Mouse (Mus musculus) right cerebral cortex, adult 18-20 months (tissue): ENCODE measurements at regions not wholly inside any gene's neighbourhood (a gene's known extent, or its start where the extent isn't known, plus 50 kb on each side); places are given as distances from the start of the nearest gene placed in this dataset.

ENCODE experiments used
- DNase-seq: peaks from one replicate; pipeline ENCODE4 v3.0.0; 2022; ENCODE audit warnings: mixed read lengths

DNA sequence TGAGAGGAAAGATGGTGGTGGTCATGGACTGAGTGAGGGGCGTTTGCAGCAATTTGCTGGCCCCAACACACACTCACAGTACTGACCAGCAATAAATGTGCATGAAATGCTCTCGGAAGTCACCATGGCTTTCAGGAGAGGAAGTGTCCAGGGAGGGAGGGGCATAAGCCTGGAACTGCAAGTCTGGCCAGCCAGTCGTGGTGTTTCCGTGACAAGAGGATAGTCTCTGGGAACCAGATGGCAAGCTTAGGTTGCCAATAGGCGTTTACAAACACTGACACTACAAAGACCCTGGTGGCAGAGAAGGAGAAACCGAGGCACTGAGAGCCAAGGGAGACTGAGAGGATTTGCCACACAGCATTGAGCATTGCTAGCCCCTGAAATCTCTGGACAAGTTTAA lies 132.3 kb upstream of the 1600014C23Rik start:
- no peak for DNase-seq

DNA sequence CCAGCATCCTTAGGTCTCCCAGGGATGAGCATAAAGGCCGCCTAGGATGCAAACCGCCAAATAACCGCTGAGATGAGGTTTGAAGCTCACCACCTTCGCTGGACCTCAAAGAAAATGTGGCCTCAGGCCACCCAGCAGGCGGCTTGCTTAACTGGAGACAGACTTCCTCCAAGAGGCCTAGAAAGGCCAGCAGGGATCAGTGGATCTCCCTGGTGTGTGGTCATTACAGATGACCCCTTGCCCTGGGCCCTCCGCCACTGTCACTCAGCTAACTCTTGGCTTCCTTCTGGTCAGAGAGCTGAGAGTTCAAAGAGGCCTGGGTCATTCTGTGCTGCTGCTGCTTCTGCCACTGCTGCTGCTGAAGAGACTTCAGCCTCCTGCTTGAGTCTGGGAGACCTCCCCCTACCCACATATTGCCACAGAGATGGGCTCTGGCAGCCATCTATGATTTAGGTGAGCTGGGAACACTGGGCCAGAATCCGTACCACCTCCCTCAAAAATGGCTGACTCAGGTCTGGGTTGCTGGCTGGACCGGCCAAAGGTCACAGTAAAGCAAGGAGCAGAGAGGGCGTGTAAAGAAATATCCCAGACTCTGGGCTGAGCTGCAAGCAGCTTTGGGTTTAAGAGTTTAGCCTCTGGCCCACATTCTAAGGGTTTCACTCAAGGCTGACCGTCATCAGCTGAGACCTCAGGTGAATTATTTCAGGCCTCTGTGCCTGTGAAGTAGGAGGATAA lies 130.0 kb upstream of the 1600014C23Rik start:
- no peak for DNase-seq

DNA sequence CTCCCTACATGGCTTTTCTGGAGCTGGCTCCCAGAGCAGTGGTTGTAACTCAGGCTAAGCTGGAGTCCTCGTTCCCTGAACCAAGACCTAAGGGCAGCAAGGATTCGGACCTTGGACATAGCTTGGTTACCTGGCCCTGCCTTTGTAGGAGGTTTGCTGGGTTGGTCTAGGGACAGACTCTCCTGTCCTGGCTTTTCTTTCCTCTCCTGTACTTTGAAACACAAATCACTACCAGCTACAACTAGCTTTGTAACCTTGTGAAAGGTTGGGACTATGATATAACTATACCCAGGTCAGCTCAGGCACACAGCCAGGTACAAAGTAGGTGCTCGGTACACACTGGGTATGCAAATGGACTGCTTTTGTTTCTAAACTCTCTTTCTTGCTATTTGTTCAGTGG lies 129.4 kb upstream of the 1600014C23Rik start:
- DNase-seq = no peak

DNA sequence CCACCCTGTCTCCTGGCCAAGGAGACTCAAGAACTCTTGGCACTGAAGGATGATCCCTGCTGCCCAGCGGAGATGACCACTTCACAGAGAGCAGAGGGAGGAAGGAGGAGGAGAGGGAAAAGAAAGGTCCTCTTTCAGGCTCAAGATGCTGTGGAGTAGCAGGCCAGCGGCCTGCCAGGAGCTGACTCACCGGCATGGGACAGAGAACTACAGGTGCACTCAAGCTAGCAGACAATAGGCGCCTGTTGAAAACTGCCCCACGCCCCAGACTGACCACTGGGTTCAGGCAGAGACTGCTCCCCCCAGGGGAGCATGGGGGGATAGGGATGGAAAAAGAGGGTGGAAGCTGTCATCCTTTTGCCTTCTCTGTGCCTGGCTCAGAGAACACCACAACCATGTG lies 125.8 kb upstream of the 1600014C23Rik start:
- DNase-seq = no peak

DNA sequence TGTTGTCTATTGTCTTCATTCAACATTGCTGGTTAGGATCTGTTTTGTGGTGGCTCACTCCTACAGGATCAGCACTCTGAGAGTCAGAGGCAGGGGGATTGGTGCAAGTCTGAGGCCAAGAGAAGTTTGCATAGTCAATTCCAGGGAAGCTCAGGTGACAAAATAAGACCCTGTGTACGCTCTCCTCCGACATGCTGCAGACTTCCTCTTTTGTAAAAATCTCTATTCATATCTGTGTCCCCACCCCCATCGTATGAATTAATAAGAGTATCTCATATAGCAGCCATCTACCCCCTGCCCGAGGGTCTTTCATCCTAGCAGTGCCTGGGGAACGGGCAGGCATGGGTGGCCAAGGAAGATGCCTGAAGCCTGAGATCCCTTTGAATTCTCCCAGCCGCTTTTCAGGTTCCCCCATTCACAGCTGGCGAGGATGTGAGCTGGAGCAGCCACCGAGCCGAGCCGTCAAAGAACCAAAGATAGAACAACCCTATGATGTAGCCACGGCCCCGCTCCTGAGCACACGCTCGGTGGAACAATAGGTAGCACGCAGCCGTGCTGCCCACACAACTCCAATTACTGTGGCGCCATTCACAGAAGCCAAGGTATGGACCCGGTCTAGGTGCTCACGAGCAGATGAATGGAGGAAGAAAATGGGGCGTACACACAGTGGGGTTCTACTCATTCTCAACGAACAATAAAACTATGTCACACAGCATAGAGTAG lies 120.4 kb upstream of the 1600014C23Rik start:
- DNase-seq = no peak

DNA sequence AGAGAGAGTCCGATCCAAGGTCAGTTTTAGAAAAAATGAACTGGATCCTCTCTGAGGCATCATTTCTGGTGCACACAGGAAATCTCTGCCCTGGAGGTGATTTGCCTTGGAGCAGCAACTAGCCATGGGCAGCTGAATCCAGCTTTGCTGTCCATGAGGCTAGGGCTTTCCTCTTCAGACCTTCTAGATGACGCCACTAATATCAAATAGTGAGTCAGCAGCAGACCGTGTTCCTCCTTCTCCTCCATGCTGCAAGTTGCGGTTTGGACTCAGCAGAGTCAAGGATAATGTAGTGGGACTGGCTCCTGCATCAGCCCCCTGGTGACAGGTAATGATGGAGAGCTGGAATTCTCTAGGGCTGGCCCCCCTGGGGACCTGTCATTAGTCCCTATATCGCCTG lies 118.8 kb upstream of the 1600014C23Rik start:
- DNase-seq = no peak

DNA sequence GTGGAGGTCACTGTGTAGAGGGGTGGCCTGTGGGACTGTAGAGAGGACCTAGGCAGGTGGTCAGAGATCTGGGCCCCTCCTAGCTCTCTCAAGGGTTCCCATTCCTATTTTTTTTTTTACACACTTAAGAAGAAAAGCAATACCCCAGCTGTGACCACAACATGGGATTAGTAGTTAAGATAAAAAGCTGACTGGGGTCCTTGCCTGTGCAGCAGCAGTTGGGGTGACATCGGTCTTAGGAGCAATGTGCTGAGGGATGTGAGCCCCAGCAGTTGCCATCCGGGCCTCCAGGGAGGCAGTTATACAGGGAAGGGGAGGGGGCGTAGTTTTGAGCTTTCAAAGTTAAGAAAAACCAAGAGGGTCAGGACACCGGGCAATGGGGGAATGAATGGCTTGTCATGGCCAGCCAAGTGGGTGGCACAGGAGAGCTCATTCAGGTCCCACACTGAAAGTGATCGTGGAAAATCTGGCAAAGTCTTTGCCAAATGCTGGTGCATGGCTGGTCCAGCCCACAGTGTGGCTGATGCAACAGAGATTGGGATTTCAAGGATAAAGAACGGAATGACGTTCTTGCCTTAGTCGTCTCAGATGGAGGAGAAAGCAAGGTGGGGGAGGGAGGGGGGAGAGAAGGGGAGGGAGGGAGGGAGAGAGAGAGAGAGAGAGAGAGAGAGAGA lies 118.2 kb upstream of the 1600014C23Rik start:
- no peak for DNase-seq

DNA sequence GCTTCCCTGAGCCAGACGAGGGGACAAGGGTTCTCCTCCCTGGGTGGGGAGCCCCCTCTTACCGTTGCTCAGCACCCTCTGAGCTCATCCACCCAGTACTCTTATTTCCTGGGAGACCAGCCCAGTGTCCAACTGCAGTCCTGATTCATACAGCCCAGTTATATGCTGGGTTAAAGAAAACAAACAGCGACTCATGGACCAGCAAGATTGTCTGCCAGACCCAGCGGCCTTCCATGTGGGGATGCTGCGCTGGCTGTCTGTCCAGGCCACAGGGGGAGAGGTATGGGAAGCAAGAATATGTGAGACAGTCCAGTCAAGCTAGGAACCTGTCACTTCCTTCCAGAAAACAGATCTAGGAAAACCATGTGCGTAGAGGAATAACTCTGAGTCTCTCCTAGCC lies 117.3 kb upstream of the 1600014C23Rik start:
- no peak for DNase-seq

DNA sequence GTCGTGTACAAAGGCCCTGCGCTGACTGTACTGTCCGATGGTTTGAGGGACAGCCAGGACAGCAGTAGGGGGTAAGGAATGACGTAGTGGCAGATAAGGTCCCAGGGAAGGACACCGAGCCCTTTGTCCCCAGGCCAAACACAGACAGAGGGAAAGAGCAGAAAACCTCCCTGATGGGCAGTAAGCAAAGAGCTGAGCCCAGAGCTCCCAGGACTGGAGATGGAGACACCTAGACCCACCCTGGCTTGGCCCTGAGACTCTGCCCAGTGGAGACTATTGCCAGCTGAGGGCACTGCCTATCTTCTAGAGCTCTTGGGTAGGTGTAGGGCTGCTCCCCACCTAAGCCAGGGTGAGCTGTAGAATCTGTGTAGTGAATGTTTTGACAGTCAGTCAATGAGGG lies 116.5 kb upstream of the 1600014C23Rik start:
- no peak for DNase-seq

DNA sequence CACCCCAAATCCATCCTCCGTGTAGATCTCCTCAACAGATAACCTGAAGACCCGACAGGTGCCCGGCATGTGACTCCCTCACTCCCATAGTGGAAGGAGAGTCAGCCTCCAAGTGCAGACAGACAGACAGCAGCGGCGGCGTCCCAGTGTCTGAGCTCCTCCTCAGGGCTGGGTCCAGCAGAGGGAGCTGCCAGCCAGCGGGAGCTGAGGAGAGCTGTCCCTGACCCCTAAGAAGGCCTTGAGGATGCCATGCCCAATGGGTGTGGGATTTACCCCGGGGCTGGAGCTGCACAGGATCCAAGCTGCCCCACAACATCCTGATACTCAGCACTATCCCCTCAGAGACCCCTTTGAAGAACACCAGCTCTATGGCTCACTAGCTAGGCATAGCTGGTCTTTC lies 115.0 kb upstream of the 1600014C23Rik start:
- no peak for DNase-seq

DNA sequence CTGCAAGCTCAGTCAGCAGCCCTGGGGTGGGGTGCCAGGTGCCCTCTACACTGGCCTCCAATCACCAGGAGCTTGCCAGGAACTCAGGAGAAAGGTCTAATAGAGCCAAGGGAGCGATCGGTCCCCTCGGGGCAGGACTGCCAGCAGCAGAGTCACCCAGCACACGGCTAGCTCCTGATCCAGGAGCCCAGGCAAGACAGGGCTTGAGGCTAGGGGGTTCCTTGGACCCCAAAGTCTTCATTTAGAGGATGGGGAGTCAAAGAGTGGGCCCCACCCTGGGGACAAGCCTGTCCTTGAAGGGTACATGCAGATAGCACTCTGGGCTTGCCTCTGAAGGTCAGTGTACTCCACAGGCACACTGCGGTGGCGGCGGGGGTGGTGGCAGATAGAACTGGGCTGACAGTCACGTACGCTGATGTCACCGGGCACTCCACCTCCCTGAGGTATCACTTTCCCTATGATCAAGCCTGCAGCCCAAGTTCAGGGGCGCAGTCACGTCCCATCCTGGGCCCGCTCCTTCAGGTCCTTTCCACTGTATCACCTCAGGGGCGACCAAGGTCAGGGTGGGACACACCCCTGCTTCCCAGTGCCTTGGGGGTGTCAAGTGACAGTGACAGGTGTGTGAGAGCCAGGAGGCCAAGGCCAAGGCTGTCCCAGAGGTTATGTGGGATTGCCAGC lies 114.2 kb upstream of the 1600014C23Rik start:
- no peak for DNase-seq

DNA sequence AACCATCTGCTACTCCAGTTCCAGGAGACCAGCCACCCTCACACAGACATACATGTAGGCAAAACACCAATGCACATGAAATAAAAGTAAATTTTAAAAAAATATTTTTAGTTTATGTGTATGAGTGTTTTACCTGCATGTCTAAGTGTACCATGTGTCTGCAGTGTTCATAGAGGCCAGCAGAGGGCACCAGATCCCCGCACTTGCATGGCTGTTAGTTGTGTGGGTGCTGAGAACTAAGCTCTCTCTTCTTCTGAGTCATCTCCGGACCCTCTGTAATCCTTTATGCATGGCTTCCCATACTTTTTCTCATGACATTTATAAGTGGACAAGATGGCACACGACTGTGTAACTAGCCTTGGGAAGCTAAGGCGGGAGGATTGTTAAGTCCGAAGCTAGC lies 112.2 kb upstream of the 1600014C23Rik start:
- DNase-seq = no peak

DNA sequence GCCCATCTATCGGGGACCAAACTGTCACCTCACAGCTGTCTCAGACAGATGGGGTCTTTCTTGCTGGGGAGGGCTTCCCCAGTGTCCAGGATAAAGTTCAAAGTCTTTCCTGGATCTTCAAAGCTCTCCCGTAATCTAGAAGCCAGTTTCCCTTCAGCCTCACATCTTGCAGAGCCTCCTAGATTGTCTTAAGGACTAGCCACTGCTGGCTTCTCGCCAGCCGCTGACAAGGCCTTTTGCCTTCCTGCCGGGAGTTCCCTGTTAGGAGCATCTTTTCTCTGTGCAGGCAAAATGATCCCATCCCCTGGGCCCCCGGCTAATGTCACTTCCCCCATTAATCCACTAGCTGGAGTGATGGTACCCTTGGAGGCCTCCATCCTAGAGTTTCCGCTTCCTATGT lies 103.1 kb upstream of the 1600014C23Rik start:
- no peak for DNase-seq

DNA sequence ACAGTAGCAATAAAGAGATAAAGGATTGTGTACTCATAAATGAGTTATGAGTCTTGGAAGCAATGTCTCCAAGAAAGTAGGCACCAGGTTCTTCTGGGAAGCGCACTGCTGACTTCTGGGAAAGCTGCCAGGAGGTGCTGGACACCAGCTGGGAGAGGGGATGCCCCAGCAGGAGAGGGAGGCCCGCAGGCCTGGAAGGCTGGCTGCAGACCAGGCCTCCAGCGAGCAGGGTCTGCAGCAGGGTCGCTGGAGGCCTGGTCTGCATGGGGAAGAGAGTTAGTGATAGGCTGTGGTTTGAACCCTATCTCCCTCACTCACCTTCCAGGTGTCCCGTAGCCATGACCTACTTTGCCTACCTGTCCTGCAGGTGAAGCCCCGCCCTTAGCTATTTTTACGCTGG lies 102.6 kb upstream of the 1600014C23Rik start:
- DNase-seq = no peak

DNA sequence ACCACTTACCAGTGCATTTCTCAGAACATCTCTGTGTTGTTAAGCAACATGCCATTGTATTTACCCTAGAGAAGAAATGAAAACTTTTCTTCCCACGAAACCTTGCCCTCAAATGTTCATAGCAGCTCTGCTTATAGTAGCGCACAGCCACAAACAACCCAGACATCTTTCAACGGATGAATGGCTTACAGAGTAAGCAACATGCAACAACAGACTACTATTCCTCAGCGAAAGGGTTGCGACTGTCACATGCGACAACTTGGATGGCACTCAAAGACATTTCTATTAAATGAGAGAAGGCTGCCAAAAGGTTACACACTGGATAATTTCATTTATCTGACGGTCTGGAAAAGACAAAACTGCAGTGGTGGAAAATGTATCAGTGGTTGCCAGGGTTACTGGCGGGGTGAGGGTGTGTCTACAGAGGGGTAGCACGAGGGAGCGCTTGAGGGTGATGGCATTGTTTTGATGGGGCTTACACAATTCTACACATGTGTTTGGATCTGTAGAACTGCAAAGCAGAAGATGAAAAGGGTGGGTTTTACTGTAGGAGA lies 101.0 kb upstream of the 1600014C23Rik start:
- DNase-seq = no peak

DNA sequence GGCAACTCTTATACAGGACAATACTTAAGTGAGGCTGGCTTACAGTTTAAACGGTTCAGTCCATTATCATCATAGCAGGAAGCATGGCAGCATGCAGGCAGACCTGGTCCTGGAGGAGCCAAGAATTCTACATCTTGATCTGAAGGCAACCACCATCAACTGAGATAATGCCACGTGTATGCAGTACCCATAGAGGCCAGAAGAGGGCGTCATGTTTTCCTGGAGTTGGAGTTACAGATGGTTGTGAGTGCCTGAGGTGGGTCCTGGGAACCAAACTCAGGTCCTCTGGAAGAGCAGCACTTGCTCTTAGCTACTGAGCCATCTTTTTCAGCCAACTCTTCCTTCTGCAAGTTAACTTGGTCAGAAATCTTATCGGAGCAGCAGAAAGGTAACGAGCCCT lies 96.7 kb upstream of the 1600014C23Rik start:
- DNase-seq = no peak

DNA sequence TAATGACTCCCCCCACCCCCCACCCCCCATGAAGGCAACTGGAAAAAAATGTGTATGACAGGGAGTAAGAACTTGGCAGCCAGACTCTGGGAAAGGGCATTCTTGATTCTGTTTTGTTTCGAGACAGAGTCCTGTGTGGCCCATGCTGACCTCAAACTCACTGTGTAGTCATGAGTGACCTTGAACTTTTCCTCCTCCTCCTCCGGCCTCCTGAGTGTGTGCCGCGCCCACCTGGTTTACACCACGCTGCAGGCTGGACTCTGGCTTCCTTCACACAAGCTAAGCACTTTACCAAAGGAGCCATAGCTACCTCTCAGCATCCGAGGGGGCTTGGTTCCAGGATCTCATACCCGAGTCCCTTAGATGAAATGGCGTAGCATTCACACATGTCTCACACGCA lies 95.9 kb upstream of the 1600014C23Rik start:
- DNase-seq = no peak

DNA sequence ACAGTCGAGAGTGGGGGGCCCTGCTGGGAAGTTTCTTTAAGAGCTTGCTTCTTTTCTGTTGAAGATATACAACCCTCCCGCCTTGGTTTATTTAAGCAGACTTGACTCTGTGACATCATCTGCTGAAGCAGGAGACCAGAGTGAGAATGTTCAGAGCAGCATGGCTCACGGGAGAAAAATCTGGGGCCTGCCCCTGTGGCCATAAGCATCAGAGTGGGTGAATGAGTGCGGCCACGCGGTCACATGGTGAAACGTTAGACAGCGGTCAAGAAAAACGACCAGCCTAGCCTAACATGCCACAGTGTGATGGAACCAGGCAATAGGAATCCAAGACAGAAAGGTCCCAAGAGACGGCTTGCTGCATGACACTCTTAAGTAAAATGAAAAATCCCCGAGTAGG lies 95.2 kb upstream of the 1600014C23Rik start:
- no peak for DNase-seq

DNA sequence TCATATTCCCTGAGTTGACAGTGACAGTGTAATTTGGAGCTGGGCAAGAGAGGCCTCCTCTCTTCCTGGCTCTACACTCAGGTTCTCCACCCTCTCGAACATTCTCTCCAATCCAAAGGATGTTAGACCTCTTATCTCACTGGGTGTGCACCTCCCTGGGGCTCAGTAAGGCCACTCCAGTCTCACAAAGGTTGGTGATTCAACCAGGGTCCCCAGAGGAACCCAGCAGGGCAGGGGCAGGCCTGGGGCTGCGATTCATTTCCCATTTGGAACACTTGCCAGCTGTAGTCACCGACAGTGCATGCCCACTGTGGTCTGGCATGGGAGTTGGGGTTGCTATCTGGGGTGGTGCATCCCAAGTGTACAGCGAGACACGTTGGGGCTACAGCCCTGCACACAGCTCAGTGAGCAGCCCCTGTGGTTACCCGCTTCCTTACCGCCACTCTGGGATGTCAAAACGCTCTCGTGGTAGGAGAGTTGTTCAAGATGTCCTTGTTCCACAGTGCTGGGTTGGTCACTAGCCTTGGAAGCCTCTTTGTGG lies 94.7 kb upstream of the 1600014C23Rik start:
- no peak for DNase-seq

DNA sequence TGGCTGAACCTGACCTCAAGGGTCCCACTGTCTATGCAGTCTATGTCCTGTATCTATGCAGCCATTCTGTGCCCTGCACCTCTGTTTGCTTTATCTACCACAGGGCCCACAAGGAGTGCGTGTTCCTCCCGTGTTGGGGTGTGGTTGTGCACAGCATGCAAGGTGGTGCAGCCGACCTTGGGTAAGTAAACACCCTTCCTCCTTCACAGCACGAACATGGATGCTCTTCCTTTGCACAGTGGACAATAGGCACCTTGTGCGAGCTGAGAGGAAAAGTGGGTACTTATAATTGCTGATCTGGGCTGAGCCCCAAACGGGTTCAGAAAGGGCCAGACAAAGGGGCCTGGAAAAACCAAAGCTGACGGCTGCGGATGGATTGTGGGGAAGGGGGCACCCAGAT lies 91.3 kb upstream of the 1600014C23Rik start:
- no peak for DNase-seq

DNA sequence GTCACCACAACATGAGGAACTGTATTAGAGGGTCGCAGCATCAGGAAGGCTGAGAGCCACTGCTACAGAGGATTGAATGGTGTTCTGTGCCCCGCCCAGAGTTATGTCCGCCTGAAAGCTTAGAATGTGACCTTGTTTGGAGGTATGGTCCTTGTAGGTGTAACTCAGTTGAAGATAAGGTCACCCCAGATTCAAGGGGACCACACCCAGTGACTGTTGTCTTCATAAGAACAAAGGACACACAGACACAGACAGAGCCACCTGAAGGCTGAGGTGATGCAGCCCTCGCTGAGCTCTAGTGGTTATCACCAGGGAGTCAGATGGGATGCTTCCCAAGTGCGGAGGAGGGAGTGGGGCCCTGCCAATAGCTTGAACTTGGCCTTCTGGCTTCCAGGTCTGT lies 89.9 kb upstream of the 1600014C23Rik start:
- no peak for DNase-seq

DNA sequence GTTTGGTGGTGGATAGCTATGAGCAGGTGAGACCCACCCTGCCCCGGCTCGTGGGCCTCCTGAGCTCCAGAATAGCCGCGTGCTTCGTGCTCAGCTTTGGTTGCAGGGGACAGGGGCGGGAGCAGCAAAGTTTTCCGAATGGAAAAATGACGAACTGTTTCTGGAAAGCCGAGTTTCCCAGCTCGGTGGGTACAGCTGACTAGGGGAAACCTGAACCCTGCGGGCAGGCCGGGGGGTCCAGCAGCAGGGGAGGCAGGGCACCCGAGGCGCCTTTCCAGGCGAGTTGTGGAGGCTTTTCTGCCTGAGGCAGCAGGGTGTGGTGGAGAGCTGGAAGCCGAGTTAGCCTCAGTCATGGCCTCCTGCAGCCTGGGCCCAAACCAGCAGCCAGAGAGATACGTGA lies 88.8 kb upstream of the 1600014C23Rik start:
- DNase-seq = no peak

DNA sequence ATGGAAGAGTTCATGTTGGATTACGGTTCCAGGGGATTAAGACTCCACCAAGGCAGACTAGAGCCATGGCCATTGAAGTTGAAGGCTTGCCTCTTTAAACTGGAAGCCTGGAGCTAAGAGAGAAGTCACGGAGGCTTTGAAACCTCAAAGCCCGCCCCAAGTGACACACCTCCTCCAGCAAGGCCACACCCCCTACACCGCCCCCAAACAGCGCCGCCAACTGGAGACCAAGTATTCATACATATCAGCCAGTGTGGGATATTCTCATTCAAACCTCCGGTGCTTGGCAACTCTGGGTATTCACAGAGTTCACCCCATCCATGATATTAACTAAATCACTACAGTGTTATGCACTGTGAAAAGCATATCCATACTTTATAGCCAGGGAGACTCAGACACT lies 87.7 kb upstream of the 1600014C23Rik start:
- DNase-seq = no peak
